ENCODE assay signal across 8 mouse cellular contexts in the genomic region with DNA sequence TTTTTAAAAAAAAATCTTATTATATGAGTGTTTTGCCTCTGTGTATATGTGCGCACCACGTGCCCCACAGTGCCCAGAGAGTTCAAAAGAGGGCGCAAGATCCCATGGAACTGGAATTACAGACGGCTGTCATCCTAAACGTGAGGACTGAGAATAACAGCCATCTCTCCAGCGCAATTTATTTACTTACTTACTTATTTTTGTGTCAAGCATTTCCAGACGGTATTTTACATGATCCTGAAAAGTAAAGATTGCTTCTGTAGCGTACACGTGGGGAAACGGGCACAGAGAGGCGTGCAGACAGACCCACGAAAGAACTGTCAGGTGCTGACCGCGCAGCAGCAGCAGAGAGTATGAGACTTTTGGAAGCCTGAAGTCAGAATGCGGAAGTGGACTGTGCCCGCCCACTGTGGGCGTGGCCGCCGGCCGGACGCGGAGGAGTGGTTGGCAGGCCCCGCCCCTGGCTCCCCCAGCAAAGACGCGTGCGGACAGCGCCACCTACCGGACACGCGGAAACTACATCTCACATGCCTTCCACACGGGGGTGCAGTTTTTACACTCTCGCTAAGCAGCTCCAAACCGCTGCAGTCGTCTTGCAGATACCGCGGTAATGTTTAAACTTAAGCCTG. TPM values are rescaled to one million over a fixed set of nuclear protein-coding genes. Genes with fewer than 3 reads are reported as not detected.
A peak's percentile ranks its signal among the peaks of the same experiment; 100 is the strongest.
DNase-seq lines count a peak whose midpoint lies in the region; ATAC-seq lines count a peak whose summit lies in the region.

No protein-coding gene starts in this region.

- peak overlapping the region; percentile 36 for H3K4me3 ChIP-seq in hindbrain, embryonic 16.5 days (ENCODE audit: low read length)
- peak overlapping the region; percentile 14; the same call in 1 of the 2 replicates for H3K4me3 ChIP-seq in macrophage (ENCODE audit: inconsistent target)

- WGBS in hindbrain, embryonic 16.5 days: 3% methylated on average over 36 of the region's 36 CpGs
- WGBS in macrophage (ENCODE audit: missing documents): 1% methylated on average over 36 of the region's 36 CpGs

- H3K36me3 ChIP-seq in hindbrain, embryonic 16.5 days (ENCODE audit: control insufficient read depth, insufficient read depth, low read length): no peaks in the 10 kb centered on the region
- H3K36me3 ChIP-seq in macrophage (ENCODE audit: inconsistent target): peaks cover 20% of the 10 kb centered on the region

- H3K79me2 ChIP-seq in macrophage (ENCODE audit: inconsistent target): no peaks in the 10 kb centered on the region; the same call in 1 of the 2 replicates

- peak; percentile 92 for ATAC-seq in hindbrain, embryonic 16.5 days

- no peaks in the 10 kb centered on the region for H3K9me3 ChIP-seq in hindbrain, embryonic 16.5 days (ENCODE audit: control insufficient read depth, low read length)

- DNase-seq in R1 (ENCODE audit: low read depth, low spot score): peak; percentile 95
- peak; percentile 99 for DNase-seq in cerebellum, postnatal 25 days
- peak; percentile 99 for DNase-seq in frontal cortex, postnatal 36 days (ENCODE audit: low spot score in 2 of 2)
- peak; percentile 99 for DNase-seq in left cerebral cortex, adult 18-20 months (ENCODE audit: low spot score in 2 of 2)
- peak; percentile 96 for DNase-seq in right cerebral cortex, adult 18-20 months
- DNase-seq in urinary bladder, postnatal 10 days (ENCODE audit: low spot score): peak; percentile 94

- H3K9ac ChIP-seq in hindbrain, embryonic 16.5 days (ENCODE audit: low read depth, low read length): no peak overlapping the region

- no peaks in the 10 kb centered on the region for H3K27me3 ChIP-seq in hindbrain, embryonic 16.5 days (replicated peaks; ENCODE audit: control insufficient read depth, insufficient read depth, low read length)

- H3K4me2 ChIP-seq in hindbrain, embryonic 16.5 days (ENCODE audit: low read length): peak overlapping the region; percentile 60

- H3K4me1 ChIP-seq in hindbrain, embryonic 16.5 days (ENCODE audit: control insufficient read depth, insufficient read depth, low read depth, low read length): peaks cover 6% of the 10 kb centered on the region

- H3K27ac ChIP-seq in hindbrain, embryonic 16.5 days (ENCODE audit: low read depth, low read length): no peak overlapping the region; the same call in 1 of the 2 replicates
- peak overlapping the region; percentile 65 for H3K27ac ChIP-seq in macrophage

RNA-seq across cellular contexts. Expression of gene Trpv4, which starts 9.1 kb away (rescaled TPM):
- polyA plus RNA-seq in hindbrain, embryonic 16.5 days (2015; fragmentation: Nextera tagmentation; extraction: Ambion mirVana): 2.3 and 3.0 TPM in 2 replicates
- total RNA-seq in left cerebral cortex, adult 18-20 months (2021): 1 to 10 TPM; 1.4 to 2.1 TPM
- 10 to 100 TPM in 22 of 26 experiments, 1 to 10 TPM in 4; 4.9 to 48.1 (median 27.0) TPM for total RNA-seq in macrophage (2018; cell fraction: chromatin; rRNA removed)
- 1 to 10 TPM; 1.6 to 9.9 (median 5.4) TPM for total RNA-seq in macrophage (2018; cell fraction: cytosol; rRNA removed)
- 10 to 100 TPM in 17 of 26 experiments, 1 to 10 TPM in 9; 3.5 to 37.8 (median 15.3) TPM for total RNA-seq in macrophage (2018; cell fraction: nucleus; rRNA removed)
- polyA plus RNA-seq in macrophage (2018): 4.4 to 12.1 TPM (median 7.1 TPM) in 3 replicates

RNA-seq across cellular contexts. Expression of gene Gltp, which starts 23.4 kb away (rescaled TPM):
- 49.9 and 53.4 TPM in 2 replicates for polyA plus RNA-seq in hindbrain, embryonic 16.5 days (2015; fragmentation: Nextera tagmentation; extraction: Ambion mirVana)
- 10 to 100 TPM; 21.6 to 22.4 TPM for total RNA-seq in left cerebral cortex, adult 18-20 months (2021)
- 10 to 100 TPM in 22 of 26 experiments, 1 to 10 TPM in 4; 6.8 to 33.1 (median 21.6) TPM for total RNA-seq in macrophage (2018; cell fraction: chromatin; rRNA removed)
- total RNA-seq in macrophage (2018; cell fraction: cytosol; rRNA removed): 100 to 1,000 TPM; 176 to 408 (median 256) TPM
- total RNA-seq in macrophage (2018; cell fraction: nucleus; rRNA removed): 100 to 1,000 TPM in 1 of 26 experiments, 10 to 100 TPM in 25; 26.3 to 110 (median 56.0) TPM
- 289 to 530 TPM (median 368 TPM) in 3 replicates for polyA plus RNA-seq in macrophage (2018)

RNA-seq across cellular contexts. Expression of gene Tchp, which starts 40.2 kb away (rescaled TPM):
- polyA plus RNA-seq in hindbrain, embryonic 16.5 days (2015; fragmentation: Nextera tagmentation; extraction: Ambion mirVana): 15.6 and 16.9 TPM in 2 replicates
- 10 to 100 TPM; 11.2 to 12.3 TPM for total RNA-seq in left cerebral cortex, adult 18-20 months (2021)
- 10 to 100 TPM in 22 of 26 experiments, 1 to 10 TPM in 4; 9.0 to 63.3 (median 24.2) TPM for total RNA-seq in macrophage (2018; cell fraction: chromatin; rRNA removed)
- total RNA-seq in macrophage (2018; cell fraction: cytosol; rRNA removed): 1 to 10 TPM; 1.8 to 7.3 (median 5.1) TPM
- 10 to 100 TPM in 15 of 26 experiments, 1 to 10 TPM in 11; 3.9 to 30.7 (median 12.1) TPM for total RNA-seq in macrophage (2018; cell fraction: nucleus; rRNA removed)
- 5.0 to 7.6 TPM (median 6.4 TPM) in 3 replicates for polyA plus RNA-seq in macrophage (2018)
